Mouse (Mus musculus): Measurements from ENCODE around the gene Eml6. TPM values are rescaled to one million over a fixed set of nuclear protein-coding genes. Genes with fewer than 3 reads are reported as not detected.

Gene Eml6
- polyA plus RNA-seq, 1 experiment, result 17.4 TPM

- Histone ChIP-seq H3K27me3 (ENCODE audit: control insufficient read depth, insufficient read depth, low read length) (no peaks in the 10 kb centered on the region), H3K36me3 (ENCODE audit: control insufficient read depth, insufficient read depth, low read length) (no peaks in the 10 kb centered on the region), H3K27ac (ENCODE audit: control insufficient read depth, insufficient read depth, low read depth, low read length) (no peak overlapping the region), H3K4me3 (ENCODE audit: control insufficient read depth, low read depth, low read length) (no peak overlapping the region), H3K4me1 (ENCODE audit: control insufficient read depth, insufficient read depth, low read length) (no peaks in the 10 kb centered on the region)
- TF ChIP-seq CTCF (IDR thresholded peaks at IDR 0.05; ENCODE audit: control insufficient read depth, insufficient read depth, insufficient replicate concordance, low read depth, low read length), result no peak
- no peak for TF ChIP-seq POLR2A (IDR thresholded peaks at IDR 0.05; ENCODE audit: control insufficient read depth, low read depth, low read length)
These were observed 81.2 kb downstream of the Eml6 start for GRCm38 (mm10) chr11:29944661-29945060.

- no peak for TF ChIP-seq CTCF (IDR thresholded peaks at IDR 0.05; ENCODE audit: control insufficient read depth, insufficient read depth, insufficient replicate concordance, low read depth, low read length)
- TF ChIP-seq POLR2A (IDR thresholded peaks at IDR 0.05; ENCODE audit: control insufficient read depth, low read depth, low read length), result no peak
- no peaks in the 10 kb centered on the region for H3K4me1 ChIP-seq (ENCODE audit: control insufficient read depth, insufficient read depth, low read length)
- H3K27me3 ChIP-seq (ENCODE audit: control insufficient read depth, insufficient read depth, low read length), result no peaks in the 10 kb centered on the region
- no peak overlapping the region for H3K27ac ChIP-seq (ENCODE audit: control insufficient read depth, insufficient read depth, low read depth, low read length)
- no peak overlapping the region for H3K4me3 ChIP-seq (ENCODE audit: control insufficient read depth, low read depth, low read length)
- H3K36me3 ChIP-seq (ENCODE audit: control insufficient read depth, insufficient read depth, low read length), result no peaks in the 10 kb centered on the region
These were observed 101.5 kb downstream of the Eml6 start for GRCm38 (mm10) chr11:29924332-29924731.

GRCm38 (mm10) chr11:29923851-29924250 lies 102.0 kb downstream of the Eml6 start:
- Histone ChIP-seq H3K4me3 (ENCODE audit: control insufficient read depth, low read depth, low read length) (no peak overlapping the region), H3K36me3 (ENCODE audit: control insufficient read depth, insufficient read depth, low read length) (no peaks in the 10 kb centered on the region), H3K27ac (ENCODE audit: control insufficient read depth, insufficient read depth, low read depth, low read length) (no peak overlapping the region), H3K27me3 (ENCODE audit: control insufficient read depth, insufficient read depth, low read length) (no peaks in the 10 kb centered on the region), H3K4me1 (ENCODE audit: control insufficient read depth, insufficient read depth, low read length) (no peaks in the 10 kb centered on the region)
- TF ChIP-seq CTCF (IDR thresholded peaks at IDR 0.05; ENCODE audit: control insufficient read depth, insufficient read depth, insufficient replicate concordance, low read depth, low read length), result no peak
- no peak for TF ChIP-seq POLR2A (IDR thresholded peaks at IDR 0.05; ENCODE audit: control insufficient read depth, low read depth, low read length)

GRCm38 (mm10) chr11:29913180-29913579 lies 112.7 kb downstream of the Eml6 start:
- Histone ChIP-seq H3K4me1 (ENCODE audit: control insufficient read depth, insufficient read depth, low read length) (no peaks in the 10 kb centered on the region), H3K36me3 (ENCODE audit: control insufficient read depth, insufficient read depth, low read length) (no peaks in the 10 kb centered on the region), H3K27ac (ENCODE audit: control insufficient read depth, insufficient read depth, low read depth, low read length) (no peak overlapping the region), H3K4me3 (ENCODE audit: control insufficient read depth, low read depth, low read length) (no peak overlapping the region), H3K27me3 (ENCODE audit: control insufficient read depth, insufficient read depth, low read length) (no peaks in the 10 kb centered on the region)
- TF ChIP-seq POLR2A (IDR thresholded peaks at IDR 0.05; ENCODE audit: control insufficient read depth, low read depth, low read length) (no peak), CTCF (IDR thresholded peaks at IDR 0.05; ENCODE audit: control insufficient read depth, insufficient read depth, insufficient replicate concordance, low read depth, low read length) (no peak)

- Histone ChIP-seq H3K27ac (ENCODE audit: control insufficient read depth, insufficient read depth, low read depth, low read length) (no peak overlapping the region), H3K4me3 (ENCODE audit: control insufficient read depth, low read depth, low read length) (no peak overlapping the region), H3K27me3 (ENCODE audit: control insufficient read depth, insufficient read depth, low read length) (no peaks in the 10 kb centered on the region), H3K4me1 (ENCODE audit: control insufficient read depth, insufficient read depth, low read length) (no peaks in the 10 kb centered on the region), H3K36me3 (ENCODE audit: control insufficient read depth, insufficient read depth, low read length) (no peaks in the 10 kb centered on the region)
- TF ChIP-seq CTCF (IDR thresholded peaks at IDR 0.05; ENCODE audit: control insufficient read depth, insufficient read depth, insufficient replicate concordance, low read depth, low read length) (no peak), POLR2A (IDR thresholded peaks at IDR 0.05; ENCODE audit: control insufficient read depth, low read depth, low read length) (no peak)
These were observed 116.5 kb downstream of the Eml6 start for GRCm38 (mm10) chr11:29909330-29909729.

GRCm38 (mm10) chr11:29885160-29885559 lies 140.7 kb downstream of the Eml6 start:
- Histone ChIP-seq H3K27me3 (ENCODE audit: control insufficient read depth, insufficient read depth, low read length) (no peaks in the 10 kb centered on the region), H3K4me3 (ENCODE audit: control insufficient read depth, low read depth, low read length) (no peak overlapping the region), H3K27ac (ENCODE audit: control insufficient read depth, insufficient read depth, low read depth, low read length) (no peak overlapping the region), H3K36me3 (ENCODE audit: control insufficient read depth, insufficient read depth, low read length) (no peaks in the 10 kb centered on the region), H3K4me1 (ENCODE audit: control insufficient read depth, insufficient read depth, low read length) (no peaks in the 10 kb centered on the region)
- TF ChIP-seq CTCF (IDR thresholded peaks at IDR 0.05; ENCODE audit: control insufficient read depth, insufficient read depth, insufficient replicate concordance, low read depth, low read length) (no peak), POLR2A (IDR thresholded peaks at IDR 0.05; ENCODE audit: control insufficient read depth, low read depth, low read length) (no peak)

- TF ChIP-seq CTCF (IDR thresholded peaks at IDR 0.05; ENCODE audit: control insufficient read depth, insufficient read depth, insufficient replicate concordance, low read depth, low read length) (no peak), POLR2A (IDR thresholded peaks at IDR 0.05; ENCODE audit: control insufficient read depth, low read depth, low read length) (no peak)
- no peaks in the 10 kb centered on the region for H3K4me1 ChIP-seq (ENCODE audit: control insufficient read depth, insufficient read depth, low read length)
- no peak overlapping the region for H3K27ac ChIP-seq (ENCODE audit: control insufficient read depth, insufficient read depth, low read depth, low read length)
- no peaks in the 10 kb centered on the region for H3K27me3 ChIP-seq (ENCODE audit: control insufficient read depth, insufficient read depth, low read length)
- H3K4me3 ChIP-seq (ENCODE audit: control insufficient read depth, low read depth, low read length), result no peak overlapping the region
- H3K36me3 ChIP-seq (ENCODE audit: control insufficient read depth, insufficient read depth, low read length), result no peaks in the 10 kb centered on the region
These were observed 141.5 kb downstream of the Eml6 start for GRCm38 (mm10) chr11:29884355-29884754.

GRCm38 (mm10) chr11:29883024-29883423 lies 142.8 kb downstream of the Eml6 start:
- Histone ChIP-seq H3K27ac (ENCODE audit: control insufficient read depth, insufficient read depth, low read depth, low read length) (no peak overlapping the region), H3K27me3 (ENCODE audit: control insufficient read depth, insufficient read depth, low read length) (no peaks in the 10 kb centered on the region), H3K4me3 (ENCODE audit: control insufficient read depth, low read depth, low read length) (no peak overlapping the region), H3K4me1 (ENCODE audit: control insufficient read depth, insufficient read depth, low read length) (no peaks in the 10 kb centered on the region), H3K36me3 (ENCODE audit: control insufficient read depth, insufficient read depth, low read length) (no peaks in the 10 kb centered on the region)
- TF ChIP-seq POLR2A (IDR thresholded peaks at IDR 0.05; ENCODE audit: control insufficient read depth, low read depth, low read length), result no peak
- no peak for TF ChIP-seq CTCF (IDR thresholded peaks at IDR 0.05; ENCODE audit: control insufficient read depth, insufficient read depth, insufficient replicate concordance, low read depth, low read length)
